7 mouse cellular contexts compared by ENCODE assay signal in genomic region chr1:135510346-135510977, GRCm38 (mm10).
DNase-seq lines count a peak whose midpoint lies in the region; ATAC-seq lines count a peak whose summit lies in the region.

No protein-coding gene starts in this region.

- H3K27me3 ChIP-seq in forebrain, embryonic 12.5 days, result peaks cover 18% of the 10 kb centered on the region
- no peaks in the 10 kb centered on the region for H3K27me3 ChIP-seq in hindbrain, embryonic 14.5 days (ENCODE audit: control insufficient read depth, insufficient read depth, low read length)
- peaks cover 8% of the 10 kb centered on the region; the same call in 1 of the 2 replicates for H3K27me3 ChIP-seq in limb, embryonic 15.5 days
- 0 out of 2 replicates have a peak, but pooled peaks cover 3% of the 10 kb centered on the region for H3K27me3 ChIP-seq in midbrain, embryonic 14.5 days (ENCODE audit: control insufficient read depth, insufficient read depth, low read length)

- H3K27ac ChIP-seq in forebrain, embryonic 12.5 days, result peak overlapping the region; percentile 57; the same call in 1 of the 2 replicates
- H3K27ac ChIP-seq in hindbrain, embryonic 14.5 days, result peak overlapping the region; percentile 88
- no peak overlapping the region for H3K27ac ChIP-seq in limb, embryonic 15.5 days
- H3K27ac ChIP-seq in midbrain, embryonic 14.5 days (replicated peaks; ENCODE audit: low read depth, low read length), result peak overlapping the region; percentile 92

- peaks cover 59% of the 10 kb centered on the region for H3K4me1 ChIP-seq in forebrain, embryonic 12.5 days
- H3K4me1 ChIP-seq in hindbrain, embryonic 14.5 days (replicated peaks; ENCODE audit: control insufficient read depth, insufficient read depth, low read length), result peaks cover 40% of the 10 kb centered on the region
- H3K4me1 ChIP-seq in limb, embryonic 15.5 days, result peaks cover 63% of the 10 kb centered on the region
- peaks cover 40% of the 10 kb centered on the region for H3K4me1 ChIP-seq in midbrain, embryonic 14.5 days (ENCODE audit: control insufficient read depth, insufficient read depth, low read length)

- under 1% methylated on average over 30 of the region's 30 CpGs for WGBS in forebrain, embryonic 12.5 days
- WGBS in hindbrain, embryonic 14.5 days, result under 1% methylated on average over 30 of the region's 30 CpGs
- 3% methylated on average over 30 of the region's 30 CpGs for WGBS in limb, embryonic 15.5 days
- WGBS in midbrain, embryonic 14.5 days, result under 1% methylated on average over 30 of the region's 30 CpGs

- peak; percentile 79 for ATAC-seq in forebrain, embryonic 12.5 days (ENCODE audit: low FRiP score)
- peak; percentile 82 for ATAC-seq in hindbrain, embryonic 14.5 days (ENCODE audit: low FRiP score)
- ATAC-seq in limb, embryonic 15.5 days (ENCODE audit: insufficient number of reproducible peaks, low FRiP score, low TSS enrichment, low read depth), result no peak
- ATAC-seq in midbrain, embryonic 14.5 days (ENCODE audit: low FRiP score, low TSS enrichment), result peak; percentile 74

- H3K4me2 ChIP-seq in forebrain, embryonic 12.5 days, result peak overlapping the region; percentile 84
- peak overlapping the region; percentile 81 for H3K4me2 ChIP-seq in hindbrain, embryonic 14.5 days (replicated peaks)
- peak overlapping the region; percentile 78 for H3K4me2 ChIP-seq in limb, embryonic 15.5 days
- H3K4me2 ChIP-seq in midbrain, embryonic 14.5 days (ENCODE audit: low read length), result peak overlapping the region; percentile 86

- no peaks in the 10 kb centered on the region for H3K9me3 ChIP-seq in forebrain, embryonic 12.5 days
- no peaks in the 10 kb centered on the region for H3K9me3 ChIP-seq in hindbrain, embryonic 14.5 days (ENCODE audit: control insufficient read depth, low read length)
- no peaks in the 10 kb centered on the region for H3K9me3 ChIP-seq in limb, embryonic 15.5 days
- no peaks in the 10 kb centered on the region for H3K9me3 ChIP-seq in midbrain, embryonic 14.5 days (ENCODE audit: control insufficient read depth, low read length)

- H3K9ac ChIP-seq in forebrain, embryonic 12.5 days, result peak overlapping the region; percentile 69
- H3K9ac ChIP-seq in hindbrain, embryonic 14.5 days, result peak overlapping the region; percentile 78
- H3K9ac ChIP-seq in limb, embryonic 15.5 days, result 0 out of 2 replicates have a peak overlapping the region, but pooled peaks have one; percentile 11
- H3K9ac ChIP-seq in midbrain, embryonic 14.5 days (replicated peaks; ENCODE audit: low read length), result peak overlapping the region; percentile 83

- H3K36me3 ChIP-seq in forebrain, embryonic 12.5 days (replicated peaks), result no peaks in the 10 kb centered on the region
- H3K36me3 ChIP-seq in hindbrain, embryonic 14.5 days (replicated peaks; ENCODE audit: control insufficient read depth, insufficient read depth), result no peaks in the 10 kb centered on the region
- no peaks in the 10 kb centered on the region for H3K36me3 ChIP-seq in limb, embryonic 15.5 days
- no peaks in the 10 kb centered on the region for H3K36me3 ChIP-seq in midbrain, embryonic 14.5 days (ENCODE audit: control insufficient read depth, insufficient read depth, low read length)

- DNase-seq in T-cell, adult 2 months (ENCODE audit: low spot score), result peak; percentile 39
- DNase-seq in adrenal gland, postnatal 36 days, result peak; percentile 69 to 74
- peak; percentile 80 for DNase-seq in hindbrain, embryonic 14.5 days (ENCODE audit: low spot score)
- DNase-seq in midbrain, embryonic 14.5 days, result peak; percentile 90
- peak; percentile 42 for DNase-seq in testis, postnatal 14 days (ENCODE audit: low spot score)

- peak overlapping the region; percentile 53 for H3K4me3 ChIP-seq in forebrain, embryonic 12.5 days (replicated peaks)
- peak overlapping the region; percentile 44 for H3K4me3 ChIP-seq in hindbrain, embryonic 14.5 days (replicated peaks; ENCODE audit: low read length)
- peak overlapping the region; percentile 43 for H3K4me3 ChIP-seq in limb, embryonic 15.5 days
- H3K4me3 ChIP-seq in midbrain, embryonic 14.5 days (replicated peaks; ENCODE audit: low read depth, low read length), result peak overlapping the region; percentile 58

Comparison
In these comparisons a context has a peak if more than half of its experiments do, and no peak if none do; other contexts are left out.
1. DNase-seq: peak in every context shown above with its lines; median percentile 90 in midbrain, embryonic 14.5 days; 80 in hindbrain, embryonic 14.5 days; 72 in adrenal gland, postnatal 36 days; 42 in testis, postnatal 14 days; 39 in T-cell, adult 2 months.
2. H3K9ac ChIP-seq: peak in every context shown above with its lines; median percentile 83 in midbrain, embryonic 14.5 days; 78 in hindbrain, embryonic 14.5 days; 69 in forebrain, embryonic 12.5 days; 11 in limb, embryonic 15.5 days.